Mouse (Mus musculus): ENCODE results near the gene Trappc10. TPM values are rescaled to one million over a fixed set of nuclear protein-coding genes. Genes with fewer than 3 reads are reported as not detected.

Trappc10 gene
- polyA plus RNA-seq, 1 experiment from 2014 or later = 4.7 TPM

Other genes with a start within 250 kb of the Trappc10 start
- 195 and 225 TPM in 2 replicates for gene Pfkl, start 234.6 kb downstream of the Trappc10 start, polyA plus RNA-seq (2015; fragmentation: Nextera tagmentation; extraction: Ambion mirVana)
- 0.56 and 0.63 TPM in 2 replicates for gene Dnmt3l, start 202.7 kb downstream of the Trappc10 start, polyA plus RNA-seq (2015; fragmentation: Nextera tagmentation; extraction: Ambion mirVana)
- 0.15 and 0.20 TPM in 2 replicates for gene Aire, start 201.0 kb downstream of the Trappc10 start, polyA plus RNA-seq (2015; fragmentation: Nextera tagmentation; extraction: Ambion mirVana)
- 7.1 and 7.6 TPM in 2 replicates for gene Icosl, start 175.3 kb downstream of the Trappc10 start, polyA plus RNA-seq (2015; fragmentation: Nextera tagmentation; extraction: Ambion mirVana)
- 39.5 and 46.6 TPM in 2 replicates for gene D10Jhu81e, start 74.9 kb downstream of the Trappc10 start, polyA plus RNA-seq (2015; fragmentation: Nextera tagmentation; extraction: Ambion mirVana)
- 15.5 and 16.6 TPM in 2 replicates for gene Pwp2, start 59.5 kb downstream of the Trappc10 start, polyA plus RNA-seq (2015; fragmentation: Nextera tagmentation; extraction: Ambion mirVana)
- gene Agpat3, start 107.8 kb upstream of the Trappc10 start, polyA plus RNA-seq (2015; fragmentation: Nextera tagmentation; extraction: Ambion mirVana) = 24.9 and 26.7 TPM in 2 replicates
- gene Rrp1, start 168.4 kb upstream of the Trappc10 start, polyA plus RNA-seq (2015; fragmentation: Nextera tagmentation; extraction: Ambion mirVana) = 242 and 272 TPM in 2 replicates
- gene Cstb, start 181.0 kb upstream of the Trappc10 start, polyA plus RNA-seq (2015; fragmentation: Nextera tagmentation; extraction: Ambion mirVana) = 406 and 433 TPM in 2 replicates
- 12.4 and 12.7 TPM in 2 replicates for gene Pdxk, start 220.3 kb upstream of the Trappc10 start, polyA plus RNA-seq (2015; fragmentation: Nextera tagmentation; extraction: Ambion mirVana)